Mouse (Mus musculus) liver, adult 2 months (tissue): Measurements from ENCODE around the gene Nck2.

Experiments used
- CTCF ChIP-seq: fragments of 200-500 bp; IDR thresholded peaks from 2 replicates; pipeline ENCODE4 v1.5.1; 2011; ENCODE audit warnings: low read depth, low read length, control low read depth
- POLR2A ChIP-seq: fragments of 200-500 bp; IDR thresholded peaks from 2 replicates; pipeline ENCODE4 v1.6.1; 2011; ENCODE audit warnings: low read length, control low read depth; ENCODE audit not compliant: insufficient read depth; ENCODE audit errors: extremely low read depth

- TF ChIP-seq POLR2A = no peak
- TF ChIP-seq CTCF = no peak
These were observed 76.0 kb downstream of the Nck2 start for GRCm38 (mm10) chr1:43520216-43520988.
